Mouse (Mus musculus): ENCODE measurements around the gene Bin2. TPM values are rescaled to one million over a fixed set of nuclear protein-coding genes. Genes with fewer than 3 reads are reported as not detected.
A peak's percentile ranks its signal among the peaks of the same experiment; 100 is the strongest.

Gene Bin2
- polyA plus RNA-seq, 1 experiment from 2014 or later, result 2.2 TPM

DNA sequence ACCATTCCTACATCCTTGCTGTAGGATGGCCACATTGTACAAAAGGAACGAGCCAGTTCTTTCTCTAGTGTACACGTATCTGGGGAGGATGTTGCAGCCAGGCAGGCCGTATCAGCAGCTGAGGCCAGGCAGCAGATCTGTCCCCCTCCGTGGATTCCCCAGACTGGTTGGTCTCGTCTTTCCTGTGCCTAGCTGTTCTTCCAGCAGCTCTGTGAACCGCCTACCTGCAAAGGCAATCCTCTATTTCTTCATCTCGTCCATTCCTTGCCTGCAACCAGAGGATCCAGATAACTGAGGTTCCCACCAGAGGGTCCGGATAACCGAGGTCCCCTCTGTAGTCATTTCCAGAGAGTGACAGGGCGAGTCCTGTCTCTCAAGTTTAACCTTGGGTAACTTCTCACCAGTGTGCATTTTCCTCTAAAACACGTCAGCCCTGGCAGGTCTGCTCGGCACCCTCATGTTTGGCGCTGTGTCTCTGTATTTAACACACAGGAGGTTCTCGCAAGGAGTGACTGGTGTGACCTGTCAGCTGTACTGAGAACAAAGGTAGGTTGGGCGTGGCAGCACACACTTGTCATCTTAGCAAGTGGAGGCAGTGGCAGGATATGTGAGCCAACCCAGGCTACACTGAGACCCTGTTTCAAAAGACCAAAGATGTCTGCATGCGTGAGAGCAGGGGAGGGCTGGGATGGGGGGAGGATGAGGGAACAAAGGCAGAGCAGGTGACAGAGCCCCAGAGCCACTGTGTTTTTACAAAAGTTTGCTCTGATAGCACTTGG, 29.2 kb downstream of the Bin2 start:
- no peaks in the 10 kb centered on the region for H3K9me3 ChIP-seq
- no peaks in the 10 kb centered on the region for H3K36me3 ChIP-seq
- H3K4me1 ChIP-seq (replicated peaks), result peaks cover 14% of the 10 kb centered on the region
- WGBS, result 76% methylated on average over 16 of the region's 16 CpGs
- H3K27ac ChIP-seq (replicated peaks), result no peak overlapping the region
- no peak for ATAC-seq (ENCODE audit: low FRiP score, low read depth)
- no peak overlapping the region for H3K9ac ChIP-seq
- H3K4me3 ChIP-seq, result no peak overlapping the region
- peaks cover 38% of the 10 kb centered on the region for H3K27me3 ChIP-seq
- H3K4me2 ChIP-seq, result no peak overlapping the region

DNA sequence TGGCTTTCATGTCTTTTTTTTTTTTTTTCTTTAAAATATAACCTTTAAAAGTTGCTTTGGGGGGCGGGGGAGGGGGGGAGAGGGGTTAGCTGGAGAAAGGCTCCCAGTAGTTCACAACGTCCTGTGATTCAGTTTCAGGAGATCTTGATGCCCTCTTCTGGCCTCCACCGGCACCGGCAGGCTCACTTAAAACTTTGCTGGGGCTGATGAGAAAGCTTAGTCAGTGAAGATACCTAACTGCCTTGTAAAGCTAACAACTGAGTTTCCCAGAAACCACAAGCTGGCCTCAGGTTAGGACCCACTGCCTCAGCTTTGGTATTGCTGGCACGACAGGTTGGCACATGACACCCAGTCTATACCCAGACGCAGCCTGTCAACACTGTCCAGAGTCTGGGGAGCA, 31.7 kb downstream of the Bin2 start:
- WGBS, result 17% methylated on average over 6 of the region's 6 CpGs
- H3K27me3 ChIP-seq, result peaks cover 53% of the 10 kb centered on the region
- no peak overlapping the region for H3K9ac ChIP-seq

DNA sequence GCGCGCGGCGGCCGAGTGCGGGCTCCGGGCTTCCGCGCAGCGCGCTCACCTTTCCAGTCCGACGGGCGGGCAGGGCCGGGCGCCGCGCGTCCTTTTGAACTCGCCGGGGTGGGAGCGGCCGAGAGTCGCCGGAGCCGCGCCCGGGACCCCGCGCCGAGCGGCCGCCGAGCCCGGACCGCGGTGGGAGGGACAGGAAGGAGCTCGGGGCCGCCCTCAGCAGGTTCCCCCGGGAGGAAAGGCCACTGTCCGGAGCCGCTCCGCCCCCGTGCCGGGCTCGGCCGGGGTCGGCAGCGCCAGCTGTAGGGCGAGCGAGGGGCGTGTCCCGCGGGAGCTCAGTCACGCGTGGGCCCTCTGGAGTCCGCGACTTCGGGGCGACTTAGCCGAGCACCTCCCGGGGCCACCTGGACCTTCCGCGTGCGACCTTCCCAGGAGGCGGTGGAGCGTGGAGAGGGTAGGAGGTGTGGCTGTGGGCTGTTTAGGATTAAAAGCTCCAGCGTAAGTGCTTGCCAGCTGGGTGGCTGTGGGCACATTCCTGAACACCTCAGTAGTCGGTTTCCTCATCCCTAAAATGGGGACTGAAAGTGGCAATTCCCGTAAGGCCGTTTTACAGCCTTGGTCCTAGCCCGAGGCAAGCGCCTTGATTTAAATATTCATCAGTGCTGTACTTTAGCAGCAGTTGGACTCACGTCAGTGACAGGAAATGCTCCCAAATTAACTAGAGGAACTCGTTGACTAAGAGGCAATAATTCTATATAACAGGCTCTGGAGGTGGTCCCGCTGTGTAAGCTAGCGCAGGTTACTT, 32.5 kb downstream of the Bin2 start, which contains the start of gene Smagp:
Gene Smagp, minus strand, starts transcription at position 241 of the 802 bp plus-strand sequence.
- H3K27ac ChIP-seq (replicated peaks), result no peak within 1 kb of the TSS
- H3K4me2 ChIP-seq, result peak within 1 kb of the TSS; percentile 72
- peaks cover 53% of the 10 kb centered on the region for H3K27me3 ChIP-seq
- H3K4me1 ChIP-seq (replicated peaks), result peaks cover 14% of the 10 kb centered on the region
- H3K36me3 ChIP-seq, result no peaks in the 10 kb centered on the region
- ATAC-seq (ENCODE audit: low FRiP score, low read depth), result no peak
- H3K9ac ChIP-seq, result no peak within 1 kb of the TSS
- H3K4me3 ChIP-seq, result peak within 1 kb of the TSS; percentile 42
- H3K9me3 ChIP-seq, result no peaks in the 10 kb centered on the region
- WGBS, result under 1% methylated on average over 67 of the region's 77 CpGs

More for the DNA sequence above, 31.7 kb downstream of the Bin2 start:
- Histone ChIP-seq H3K36me3 (no peaks in the 10 kb centered on the region), H3K9me3 (no peaks in the 10 kb centered on the region), H3K4me2 (peak overlapping the region; percentile 72; the same call in 1 of the 2 replicates), H3K4me1 (replicated peaks) (peaks cover 14% of the 10 kb centered on the region), H3K27ac (replicated peaks) (no peak overlapping the region), H3K4me3 (no peak overlapping the region)
- ATAC-seq (ENCODE audit: low FRiP score, low read depth), result no peak

DNA sequence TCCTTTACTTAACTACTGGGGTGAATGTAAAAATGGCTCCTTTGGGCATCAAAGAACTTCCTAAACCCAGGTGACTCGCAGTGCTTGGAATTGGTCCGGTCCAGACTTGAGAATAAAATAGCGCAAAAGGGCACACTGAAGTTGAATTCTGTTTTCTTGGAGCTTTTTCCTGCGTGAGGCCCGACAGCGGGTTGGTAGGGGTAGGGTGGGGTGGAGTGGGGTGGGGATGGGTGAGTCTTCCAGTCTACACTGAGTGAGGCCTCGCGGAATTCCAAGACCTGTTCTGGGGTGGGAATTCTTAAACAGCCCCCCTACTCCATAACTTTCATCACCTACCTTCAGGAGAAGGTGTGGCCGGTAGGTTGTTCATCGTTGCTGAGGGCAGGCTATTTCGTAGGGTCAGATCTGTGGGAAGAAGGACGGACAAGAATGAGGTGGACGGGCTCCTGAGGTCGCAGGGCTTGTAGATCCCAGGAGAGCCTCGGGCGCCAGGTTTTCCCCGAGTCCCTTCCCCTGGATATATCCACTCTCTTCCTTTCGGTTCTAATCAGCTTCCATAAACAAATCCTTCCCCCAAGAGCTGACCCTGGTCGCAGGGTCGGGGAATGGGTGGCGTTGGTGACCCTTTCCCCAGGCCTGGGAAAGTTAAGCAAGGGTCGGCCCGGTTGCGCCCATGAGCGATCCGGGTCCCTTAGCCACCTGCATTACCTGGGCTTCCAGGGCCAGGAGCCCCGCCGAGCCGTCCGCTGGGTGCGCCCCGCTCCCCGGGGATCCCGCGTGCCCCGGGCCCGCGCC, 33.3 kb downstream of the Bin2 start:
- Histone ChIP-seq H3K27me3 (peaks cover 53% of the 10 kb centered on the region), H3K36me3 (no peaks in the 10 kb centered on the region), H3K4me3 (peak overlapping the region; percentile 42), H3K27ac (replicated peaks) (no peak overlapping the region), H3K9me3 (no peaks in the 10 kb centered on the region), H3K9ac (no peak overlapping the region), H3K4me1 (replicated peaks) (peaks cover 14% of the 10 kb centered on the region), H3K4me2 (peak overlapping the region; percentile 72)
- no peak for ATAC-seq (ENCODE audit: low FRiP score, low read depth)
- 3% methylated on average over 35 of the region's 38 CpGs for WGBS

DNA sequence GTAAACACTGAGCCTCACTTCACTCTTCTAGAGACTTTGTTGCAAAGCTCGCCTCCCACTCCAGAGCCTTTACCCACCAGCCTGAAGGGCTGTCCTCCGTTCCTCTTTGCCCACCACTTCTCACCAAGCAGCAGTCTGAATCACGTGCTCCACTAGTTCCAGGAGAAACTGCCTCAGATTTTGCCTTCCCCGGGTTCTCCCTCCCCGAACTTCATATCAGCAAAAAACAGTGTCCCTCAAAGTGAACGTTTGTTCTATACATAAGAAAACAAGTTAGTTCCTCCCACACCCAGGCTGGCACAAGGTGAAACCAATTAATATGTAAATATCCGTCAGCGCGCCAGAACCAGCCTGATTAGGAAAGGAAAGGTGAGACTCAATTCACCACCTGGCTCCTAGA, 34.1 kb downstream of the Bin2 start:
- ATAC-seq (ENCODE audit: low FRiP score, low read depth), result no peak
- Histone ChIP-seq H3K36me3 (no peaks in the 10 kb centered on the region), H3K4me2 (no peak overlapping the region), H3K4me1 (replicated peaks) (peaks cover 14% of the 10 kb centered on the region), H3K27me3 (peaks cover 53% of the 10 kb centered on the region), H3K9ac (no peak overlapping the region), H3K9me3 (no peaks in the 10 kb centered on the region), H3K27ac (replicated peaks) (no peak overlapping the region), H3K4me3 (no peak overlapping the region)
- WGBS, result 11% methylated on average over 9 of the region's 9 CpGs

DNA sequence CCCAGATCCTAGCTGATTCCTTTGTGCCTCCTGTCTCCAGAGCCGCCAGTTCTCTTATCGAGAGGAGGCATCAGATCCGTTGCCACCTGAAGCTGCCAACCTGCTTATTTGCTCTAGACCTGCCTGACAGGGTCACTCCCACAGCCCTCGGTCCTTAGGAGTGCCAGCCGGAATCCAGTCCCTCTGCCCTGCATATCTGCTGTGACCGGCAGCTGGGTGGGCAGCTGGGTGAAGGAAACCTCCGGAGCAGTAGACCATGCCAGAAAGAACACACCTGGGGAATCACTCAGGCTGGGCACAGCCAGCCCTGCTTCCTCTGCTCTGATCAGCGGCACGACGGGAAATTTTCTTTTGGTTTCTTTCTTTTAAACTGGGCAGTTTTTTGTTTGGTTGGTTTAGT, 36.0 kb downstream of the Bin2 start:
- H3K27me3 ChIP-seq, result peaks cover 48% of the 10 kb centered on the region

DNA sequence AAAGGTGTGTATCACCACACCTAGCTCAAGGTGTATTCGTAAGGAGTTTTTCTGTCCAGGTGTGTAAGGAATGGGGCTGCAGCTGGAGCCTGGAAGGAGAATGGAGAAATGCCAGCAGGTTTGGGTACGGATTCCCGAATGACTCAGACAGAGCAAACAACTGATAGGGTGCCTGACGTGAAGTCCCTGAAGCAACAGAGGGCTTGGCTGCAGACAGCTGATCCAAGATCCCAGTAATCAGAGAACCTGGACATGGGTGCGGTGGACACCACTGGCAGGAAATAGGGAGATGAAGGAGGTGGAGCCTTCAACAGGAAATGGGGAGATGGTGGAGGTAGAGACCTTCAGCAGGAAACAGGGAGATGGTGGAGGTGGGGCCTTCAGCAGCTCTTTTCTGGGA, 37.0 kb downstream of the Bin2 start:
- ATAC-seq (ENCODE audit: low FRiP score, low read depth), result no peak
- Histone ChIP-seq H3K4me3 (no peak overlapping the region), H3K4me1 (replicated peaks) (peaks cover 14% of the 10 kb centered on the region), H3K9me3 (no peaks in the 10 kb centered on the region), H3K27ac (replicated peaks) (no peak overlapping the region), H3K4me2 (no peak overlapping the region), H3K27me3 (peaks cover 38% of the 10 kb centered on the region), H3K9ac (no peak overlapping the region), H3K36me3 (no peaks in the 10 kb centered on the region)
- 87% methylated on average over 5 of the region's 5 CpGs for WGBS

More for the DNA sequence above, 36.0 kb downstream of the Bin2 start:
- H3K4me3 ChIP-seq, result no peak overlapping the region
- no peak overlapping the region for H3K4me2 ChIP-seq
- no peak for ATAC-seq (ENCODE audit: low FRiP score, low read depth)
- no peak overlapping the region for H3K9ac ChIP-seq
- H3K27ac ChIP-seq (replicated peaks), result no peak overlapping the region
- H3K9me3 ChIP-seq, result no peaks in the 10 kb centered on the region
- WGBS, result 85% methylated on average over 10 of the region's 10 CpGs
- no peaks in the 10 kb centered on the region for H3K36me3 ChIP-seq
- H3K4me1 ChIP-seq (replicated peaks), result peaks cover 14% of the 10 kb centered on the region

DNA sequence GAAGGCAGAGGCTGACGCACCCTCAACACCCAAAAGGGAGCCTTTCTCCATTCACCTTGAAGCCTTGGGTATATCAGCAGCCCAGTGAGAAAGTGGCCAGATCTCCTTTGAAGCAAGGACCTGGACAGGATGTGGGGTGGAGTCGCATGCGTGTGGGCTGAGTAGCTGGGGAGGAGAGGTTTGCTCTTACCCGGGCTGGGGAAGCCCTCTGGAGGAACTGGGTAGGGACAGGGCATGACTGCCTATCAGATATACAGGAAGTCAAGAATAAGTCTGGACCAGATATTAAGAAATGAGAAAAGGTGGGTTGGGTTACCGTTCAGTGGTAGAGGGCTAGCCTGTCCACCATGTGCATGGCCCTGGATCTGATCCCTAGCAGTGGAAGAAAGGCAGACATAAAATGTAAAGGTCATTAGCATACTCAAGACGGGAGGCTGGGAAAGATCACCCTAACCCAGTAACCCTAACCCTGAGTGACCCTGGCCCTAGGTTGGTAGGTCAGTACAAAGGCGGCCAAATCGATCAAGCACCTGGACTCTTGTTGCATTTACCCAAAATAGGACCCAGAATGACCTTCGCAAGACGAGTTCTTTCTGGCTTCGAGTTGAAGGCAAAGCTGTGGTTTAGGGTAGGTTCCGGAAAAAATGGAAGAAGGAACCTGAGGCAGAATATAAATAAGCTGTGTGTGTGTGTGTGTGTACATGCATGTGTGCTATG, 37.7 kb downstream of the Bin2 start:
- Histone ChIP-seq H3K27me3 (peaks cover 31% of the 10 kb centered on the region), H3K4me2 (no peak overlapping the region), H3K36me3 (no peaks in the 10 kb centered on the region), H3K4me1 (replicated peaks) (peaks cover 6% of the 10 kb centered on the region), H3K9ac (no peak overlapping the region), H3K9me3 (no peaks in the 10 kb centered on the region), H3K4me3 (no peak overlapping the region), H3K27ac (replicated peaks) (no peak overlapping the region)
- WGBS, result 82% methylated on average over 12 of the region's 12 CpGs
- ATAC-seq (ENCODE audit: low FRiP score, low read depth), result no peak

DNA sequence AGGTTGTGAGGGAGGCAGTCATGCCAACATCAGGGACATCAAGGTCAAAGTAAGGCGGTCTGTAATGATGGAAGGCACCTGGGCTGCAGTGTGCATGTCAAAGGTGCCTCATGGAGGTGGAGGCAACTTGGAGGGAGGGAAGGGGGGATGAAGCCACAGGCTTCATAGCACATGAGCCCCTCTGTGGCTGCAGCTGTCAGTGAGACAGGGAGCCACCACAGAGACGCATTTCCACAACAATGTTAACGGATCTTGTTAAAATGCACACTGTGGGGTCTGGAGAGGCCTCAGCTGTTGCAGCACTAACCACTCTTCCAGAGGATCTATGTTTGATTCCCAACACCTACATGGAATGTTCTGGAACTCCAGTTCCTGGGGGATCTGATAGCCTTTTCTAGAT, 39.2 kb downstream of the Bin2 start:
- H3K27me3 ChIP-seq, result peaks cover 17% of the 10 kb centered on the region
- no peak for ATAC-seq (ENCODE audit: low FRiP score, low read depth)
- no peaks in the 10 kb centered on the region for H3K4me1 ChIP-seq (replicated peaks)
- WGBS, result 38% methylated on average over 3 of the region's 3 CpGs
- no peak overlapping the region for H3K4me3 ChIP-seq
- H3K9me3 ChIP-seq, result no peaks in the 10 kb centered on the region
- H3K9ac ChIP-seq, result no peak overlapping the region
- H3K36me3 ChIP-seq, result no peaks in the 10 kb centered on the region
- H3K27ac ChIP-seq (replicated peaks), result no peak overlapping the region
- H3K4me2 ChIP-seq, result no peak overlapping the region

DNA sequence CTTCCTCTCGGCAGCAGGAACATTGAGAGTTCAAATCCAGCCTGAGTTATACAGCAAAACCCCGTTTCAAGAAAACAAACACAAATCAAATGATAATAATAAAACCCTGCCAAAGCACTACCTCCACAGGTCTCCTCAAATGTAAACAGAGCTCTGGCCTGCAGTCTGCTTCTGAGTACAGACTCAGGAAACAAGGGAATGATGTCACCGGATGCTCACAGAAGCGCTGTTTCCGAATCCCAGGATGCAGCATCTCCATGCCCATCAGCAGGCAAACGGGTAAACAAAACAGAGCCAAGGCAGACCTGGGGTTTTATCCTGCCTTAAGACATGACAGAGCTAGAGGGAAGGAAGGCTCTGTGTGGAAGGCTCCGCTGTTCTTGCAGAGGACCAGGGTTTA, 40.6 kb downstream of the Bin2 start:
- Histone ChIP-seq H3K9me3 (no peaks in the 10 kb centered on the region), H3K9ac (no peak overlapping the region), H3K4me1 (replicated peaks) (no peaks in the 10 kb centered on the region), H3K27ac (replicated peaks) (no peak overlapping the region), H3K27me3 (0 out of 2 replicates have a peak, but pooled peaks cover 6% of the 10 kb centered on the region), H3K36me3 (no peaks in the 10 kb centered on the region), H3K4me3 (no peak overlapping the region), H3K4me2 (no peak overlapping the region)
- no peak for ATAC-seq (ENCODE audit: low FRiP score, low read depth)
- WGBS, result 61% methylated on average over 7 of the region's 7 CpGs

DNA sequence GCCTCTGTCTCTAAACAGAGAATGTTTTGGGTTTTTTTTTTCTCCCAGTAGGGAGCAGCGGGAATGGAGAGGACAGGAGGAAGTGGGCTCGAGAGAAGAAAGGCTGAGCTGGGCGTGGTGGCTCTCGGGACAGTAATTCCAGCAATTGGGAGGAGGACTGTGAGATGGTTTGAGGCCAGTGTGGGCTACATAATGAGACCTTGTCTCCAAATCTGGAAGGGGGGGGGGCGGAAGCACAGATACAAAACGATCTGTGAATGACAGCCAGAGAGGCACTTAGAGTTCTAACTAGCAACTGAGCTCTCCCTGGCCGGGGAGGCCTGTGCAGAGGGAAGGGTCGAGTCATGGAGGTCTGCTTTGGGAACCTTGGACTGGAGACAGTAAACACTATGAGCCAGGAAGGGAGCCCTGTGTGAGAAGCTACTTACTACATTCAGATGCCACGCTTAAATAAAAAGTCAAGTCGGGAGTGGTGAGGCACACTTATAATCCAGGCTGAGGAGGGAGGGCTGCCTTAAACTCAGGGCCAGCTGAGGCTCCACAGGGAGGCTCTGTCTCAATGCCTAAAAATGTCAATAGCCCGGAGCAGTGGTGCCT, 41.5 kb downstream of the Bin2 start:
- Histone ChIP-seq H3K27me3 (0 out of 2 replicates have a peak, but pooled peaks cover 2% of the 10 kb centered on the region), H3K4me1 (replicated peaks) (no peaks in the 10 kb centered on the region), H3K36me3 (no peaks in the 10 kb centered on the region), H3K4me3 (no peak overlapping the region), H3K9me3 (no peaks in the 10 kb centered on the region), H3K9ac (no peak overlapping the region), H3K4me2 (no peak overlapping the region), H3K27ac (replicated peaks) (no peak overlapping the region)
- no peak for ATAC-seq (ENCODE audit: low FRiP score, low read depth)
- WGBS, result 6% methylated on average over 11 of the region's 11 CpGs

Measured in hindbrain, embryonic 15.5 days (tissue).